Comparison of ENCODE assay signal across 9 mouse cellular contexts in the genomic region with DNA sequence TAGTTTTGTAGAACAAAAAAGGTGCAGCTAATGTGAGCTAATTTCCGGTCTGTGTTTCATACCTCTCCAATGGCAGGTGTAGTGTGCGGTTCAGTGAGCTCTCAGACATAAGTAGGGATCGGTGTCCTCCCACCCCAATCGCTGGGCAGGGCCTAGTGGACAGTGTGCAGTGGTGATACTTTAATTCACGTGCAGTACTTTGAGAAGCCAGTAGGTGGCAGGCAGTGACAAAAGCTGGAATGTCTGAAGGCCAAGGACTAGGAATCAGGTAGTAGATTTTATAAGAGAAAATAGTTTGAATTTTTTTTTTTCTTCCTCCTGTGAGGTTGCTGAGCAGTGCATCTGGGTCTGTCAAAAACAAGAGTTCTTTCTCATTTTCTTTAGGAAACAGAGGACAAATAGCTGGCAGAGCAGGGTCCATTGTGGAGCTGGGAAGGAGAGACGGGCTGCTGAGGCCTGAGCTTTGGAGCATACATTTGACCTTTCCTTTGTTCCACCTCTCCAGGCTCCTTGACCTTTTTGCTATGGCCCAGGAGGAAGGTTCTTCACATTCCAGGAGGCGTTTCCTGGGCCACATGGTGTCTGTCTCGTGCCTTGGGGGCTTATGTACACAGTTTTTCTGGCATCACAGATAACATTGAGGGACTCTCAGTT. TPM values are rescaled to one million over a fixed set of nuclear protein-coding genes. Genes with fewer than 3 reads are reported as not detected.
DNase-seq lines count a peak whose midpoint lies in the region; ATAC-seq and TF ChIP-seq lines count a peak whose summit lies in the region.
"Had no signal": no experiment of that assay in that cellular context is flagged by ENCODE, and none has a peak within 500 bp of the region (broad histone marks: within the 10 kb centered on the region; RNA-seq: fewer than 3 reads in every experiment).

No protein-coding gene starts in this region.

- H3K9me3 ChIP-seq in forebrain, embryonic 15.5 days, result no peaks in the 10 kb centered on the region
- no peaks in the 10 kb centered on the region for H3K9me3 ChIP-seq in neural tube, embryonic 15.5 days (replicated peaks)

- H3K27me3 ChIP-seq in Patski, result no peaks in the 10 kb centered on the region
- no peaks in the 10 kb centered on the region for H3K27me3 ChIP-seq in forebrain, embryonic 15.5 days
- 0 out of 2 replicates have a peak, but pooled peaks cover 3% of the 10 kb centered on the region for H3K27me3 ChIP-seq in neural tube, embryonic 15.5 days (replicated peaks)

- CTCF ChIA-PET in Patski (lab: Charles Lee), result interaction anchor here (0.6 to 2.4 kb wide), 18 partner anchors 9 to 118 kb away, joined by 3 to 15 read pairs (median 4); no protein-coding TSS in a partner anchor

- no peak overlapping the region for H3K27ac ChIP-seq in forebrain, embryonic 15.5 days (replicated peaks)
- no peak overlapping the region for H3K27ac ChIP-seq in neural tube, embryonic 15.5 days (replicated peaks)

- H3K4me3 ChIP-seq in forebrain, embryonic 15.5 days, result no peak overlapping the region
- H3K4me3 ChIP-seq in neural tube, embryonic 15.5 days (replicated peaks), result no peak overlapping the region

- in situ Hi-C loops in Patski (cut with MboI; ENCODE audit: low pct_unique_long_range_greater_than_20kb), result loop anchor here (5.0 kb wide), 1 partner anchor 76 kb away; no protein-coding TSS in a partner anchor

- peaks cover 19% of the 10 kb centered on the region for H3K4me1 ChIP-seq in forebrain, embryonic 15.5 days
- peaks cover 19% of the 10 kb centered on the region for H3K4me1 ChIP-seq in neural tube, embryonic 15.5 days

- TF ChIP-seq CTCF in Patski (IDR thresholded peaks at IDR 0.05), result peak; percentile 70

- DNase-seq in Patski (ENCODE audit: low read depth, low spot score), result no peak
- DNase-seq in cerebellum, adult 18-20 months, result peak; percentile 36 to 50
- DNase-seq in layer of hippocampus, adult 11-12 months (ENCODE audit: low spot score), result peak; percentile 78
- peak; percentile 68 to 81 for DNase-seq in lung, adult 18-20 months
- DNase-seq in thymus, postnatal 36 days, result peak; percentile 39 to 41

- WGBS in forebrain, embryonic 15.5 days, result 16% methylated on average over 8 of the region's 8 CpGs
- 20% methylated on average over 8 of the region's 8 CpGs for WGBS in neural tube, embryonic 15.5 days

- H3K36me3 ChIP-seq in forebrain, embryonic 15.5 days, result no peaks in the 10 kb centered on the region
- H3K36me3 ChIP-seq in neural tube, embryonic 15.5 days, result no peaks in the 10 kb centered on the region

- H3K4me2 ChIP-seq in forebrain, embryonic 15.5 days (replicated peaks), result no peak overlapping the region
- H3K4me2 ChIP-seq in neural tube, embryonic 15.5 days, result no peak overlapping the region

- POLR2A ChIA-PET in Patski (lab: Charles Lee), result no interaction called here

- H3K9ac ChIP-seq in forebrain, embryonic 15.5 days (replicated peaks), result no peak overlapping the region
- H3K9ac ChIP-seq in neural tube, embryonic 15.5 days (replicated peaks), result no peak overlapping the region

- peak; percentile 36 for ATAC-seq in Patski
- ATAC-seq in forebrain, embryonic 15.5 days (replicated peaks), result peak; percentile 68
- ATAC-seq in hematopoietic stem cell, adult 5-6 weeks (replicated peaks in 1 of 2; ENCODE audit: insufficient read depth in 1 of 2, low FRiP score in 2 of 2, low TSS enrichment in 1 of 2, low read depth in 1 of 2, poor library complexity in 2 of 2, severe bottlenecking in 2 of 2), result peak; percentile 46 to 68; a peak in 2 of 4 replicates
- ATAC-seq in neural tube, embryonic 15.5 days (ENCODE audit: low FRiP score), result peak; percentile 68

RNA-seq across cellular contexts. Expression of a gene that starts 36.4 kb away (rescaled TPM):
- polyA plus RNA-seq in Patski (2021), result not detected
- not detected in 2 replicates for polyA plus RNA-seq in forebrain, embryonic 15.5 days (2015; fragmentation: Nextera tagmentation; extraction: Ambion mirVana)
- not detected in 2 replicates for total RNA-seq in hematopoietic stem cell, adult 5-6 weeks (2017)
- not detected in 2 replicates for polyA plus RNA-seq in neural tube, embryonic 15.5 days (2015; fragmentation: Nextera tagmentation; extraction: Ambion mirVana)
- total RNA-seq: layer of hippocampus, adult 18-20 months had no signal
